Mouse (Mus musculus) gastrocnemius, adult 18-20 months (tissue): ENCODE measurements around the gene Lsm7. TPM values are rescaled to one million over a fixed set of nuclear protein-coding genes. Genes with fewer than 3 reads are reported as not detected.
A peak's percentile ranks its signal among the peaks of the same experiment; 100 is the strongest.
"Not testable (repeated sequence)": the region's sequence is repeated elsewhere in the genome, so short reads cannot be mapped to it uniquely, and the experiment has no call there.

Source experiments
- DNase-seq: peaks from one replicate; pipeline ENCODE4 v3.0.0; 2021; ENCODE audit warnings: low spot score
- total RNA-seq, 2 experiments: library from RNA; stranded (reverse); gene quantifications; 2 replicates each; pipeline ENCODE4 v1.2.3; 2021

The Lsm7 gene
- total RNA-seq, 2 experiments from 2014 or later = 12.6 to 14.7 TPM

GRCm38 (mm10) chr10:80837827-80838226, 17.2 kb downstream of the Lsm7 start:
- peak; percentile 78 for DNase-seq

- DNase-seq = peak; percentile 47
Measured at GRCm38 (mm10) chr10:80836949-80837379, 18.0 kb downstream of the Lsm7 start.

- DNase-seq = no peak
Measured at GRCm38 (mm10) chr10:80835617-80836016, 19.4 kb downstream of the Lsm7 start.

- DNase-seq = no peak
Measured at GRCm38 (mm10) chr10:80832818-80833217, 22.2 kb downstream of the Lsm7 start.

- no peak for DNase-seq
Measured at GRCm38 (mm10) chr10:80831136-80831535, 23.9 kb downstream of the Lsm7 start.

GRCm38 (mm10) chr10:80829359-80830278, 25.4 kb downstream of the Lsm7 start:
- DNase-seq = no peak

- not testable (repeated sequence) for DNase-seq
Measured at GRCm38 (mm10) chr10:80828587-80828986, 26.4 kb downstream of the Lsm7 start.

- no peak for DNase-seq
Measured at GRCm38 (mm10) chr10:80827870-80828420, 27.1 kb downstream of the Lsm7 start.

GRCm38 (mm10) chr10:80827063-80827869, 27.7 kb downstream of the Lsm7 start:
- DNase-seq = no peak

- DNase-seq = peak; percentile 100
Measured at GRCm38 (mm10) chr10:80826151-80827062, 28.6 kb downstream of the Lsm7 start, which contains the start of gene Oaz1. Oaz1 (plus strand) TSS chr10:80826656.

- DNase-seq = no peak
Measured at GRCm38 (mm10) chr10:80824827-80825226, 30.2 kb downstream of the Lsm7 start.

- DNase-seq = no peak
Measured at GRCm38 (mm10) chr10:80823847-80824643, 31.0 kb downstream of the Lsm7 start.

- no peak for DNase-seq
Measured at GRCm38 (mm10) chr10:80823316-80823715, 31.7 kb downstream of the Lsm7 start.

GRCm38 (mm10) chr10:80822528-80822927, 32.5 kb downstream of the Lsm7 start:
- no peak for DNase-seq

GRCm38 (mm10) chr10:80821991-80822390, 33.0 kb downstream of the Lsm7 start:
- DNase-seq = peak; percentile 38

- no peak for DNase-seq
Measured at GRCm38 (mm10) chr10:80819406-80819805, 35.6 kb downstream of the Lsm7 start.

GRCm38 (mm10) chr10:80818599-80819281, 36.3 kb downstream of the Lsm7 start:
- no peak for DNase-seq

- not testable (repeated sequence) for DNase-seq
Measured at GRCm38 (mm10) chr10:80817955-80818354, 37.1 kb downstream of the Lsm7 start.

GRCm38 (mm10) chr10:80817164-80817563, 37.8 kb downstream of the Lsm7 start:
- no peak for DNase-seq
